Mouse (Mus musculus) cortical plate, adult 2 months (tissue): ENCODE measurements around the gene Cdh20.

Source experiments
- CTCF ChIP-seq: fragments of 200-500 bp; IDR thresholded peaks from 2 replicates; pipeline ENCODE4 v1.5.1; 2011; ENCODE audit warnings: mild to moderate bottlenecking, control low read depth, low read length; ENCODE audit not compliant: insufficient read depth; ENCODE audit errors: extremely low read depth
- POLR2A ChIP-seq: fragments of 200-500 bp; IDR thresholded peaks from 2 replicates; pipeline ENCODE4 v1.6.1; 2011; ENCODE audit warnings: mild to moderate bottlenecking, low read length, control low read depth; ENCODE audit not compliant: insufficient read depth; ENCODE audit errors: extremely low read depth

DNA sequence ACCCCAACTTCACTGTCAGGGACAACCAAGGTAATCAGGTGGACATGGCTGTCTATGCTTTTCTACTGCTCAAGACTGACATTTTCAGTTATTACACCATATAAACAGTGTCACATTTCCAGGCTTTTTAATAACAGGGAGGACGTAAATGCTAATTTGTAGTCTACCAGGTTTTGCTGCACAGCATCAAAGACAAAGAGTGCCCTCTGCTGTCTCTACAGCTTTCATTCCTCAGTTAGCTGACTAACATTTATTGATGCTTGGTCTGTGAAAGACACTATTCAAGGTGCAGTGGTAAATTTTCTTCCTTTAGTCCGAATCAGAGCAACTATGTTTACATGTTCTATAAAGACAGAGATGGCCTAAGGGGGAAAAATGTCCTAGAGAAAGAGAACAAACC, 210.7 kb downstream of the Cdh20 start:
- peak; percentile 39; the same call in 1 of the 2 replicates for TF ChIP-seq CTCF
- no peak for TF ChIP-seq POLR2A
